Mouse (Mus musculus): ENCODE measurements around the gene Alox12. TPM values are rescaled to one million over a fixed set of nuclear protein-coding genes. Genes with fewer than 3 reads are reported as not detected.

Gene Alox12
- polyA plus RNA-seq, 1 experiment from 2014 or later: 7.0 TPM

DNA sequence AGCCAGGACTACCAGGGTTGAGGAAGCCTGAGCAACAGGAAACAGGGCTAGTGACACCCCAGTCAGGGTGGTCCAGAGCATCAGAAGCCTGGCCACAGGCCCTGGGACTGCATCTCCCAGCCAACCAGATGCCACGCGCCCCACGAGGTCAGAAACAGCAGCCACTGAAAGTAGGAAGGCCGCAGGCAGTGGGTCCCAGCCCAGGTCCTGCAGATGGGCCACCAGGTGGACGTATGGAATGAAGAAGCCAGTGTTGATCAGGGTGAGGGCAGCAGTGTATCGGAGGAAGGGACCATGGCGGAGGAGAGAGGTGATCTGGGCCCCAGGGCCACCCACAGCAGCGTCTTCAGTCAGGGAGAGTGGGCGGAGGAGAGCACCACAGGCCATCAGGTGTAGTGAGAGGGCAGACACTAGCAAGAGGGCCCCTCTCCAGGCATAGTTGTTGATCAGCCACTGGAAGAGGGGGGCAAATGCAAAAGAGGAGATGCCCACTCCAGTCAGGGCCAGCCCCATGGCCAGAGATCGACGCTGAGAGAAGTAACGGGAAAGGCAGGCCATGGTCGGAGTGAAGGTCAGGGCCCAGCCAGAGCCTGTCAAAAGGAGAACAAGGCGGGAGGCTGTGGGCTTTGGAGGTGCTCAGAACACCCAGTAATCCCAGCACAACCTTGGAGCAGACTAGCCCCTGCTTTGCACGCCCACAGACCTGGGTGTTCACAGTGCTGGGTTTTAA, 36.2 kb downstream of the Alox12 start:
- Histone ChIP-seq H3K4me3 (no peak overlapping the region), H3K27ac (no peak overlapping the region), H3K36me3 (no peaks in the 10 kb centered on the region), H3K4me1 (peaks cover 26% of the 10 kb centered on the region), H3K27me3 (peaks cover 35% of the 10 kb centered on the region), H3K9ac (no peak overlapping the region), H3K4me2 (no peak overlapping the region), H3K9me3 (no peaks in the 10 kb centered on the region)
- no peak for ATAC-seq (ENCODE audit: borderline replicate concordance, extremely low read depth, low FRiP score, low TSS enrichment)
- 89% methylated on average over 15 of the region's 15 CpGs for WGBS

DNA sequence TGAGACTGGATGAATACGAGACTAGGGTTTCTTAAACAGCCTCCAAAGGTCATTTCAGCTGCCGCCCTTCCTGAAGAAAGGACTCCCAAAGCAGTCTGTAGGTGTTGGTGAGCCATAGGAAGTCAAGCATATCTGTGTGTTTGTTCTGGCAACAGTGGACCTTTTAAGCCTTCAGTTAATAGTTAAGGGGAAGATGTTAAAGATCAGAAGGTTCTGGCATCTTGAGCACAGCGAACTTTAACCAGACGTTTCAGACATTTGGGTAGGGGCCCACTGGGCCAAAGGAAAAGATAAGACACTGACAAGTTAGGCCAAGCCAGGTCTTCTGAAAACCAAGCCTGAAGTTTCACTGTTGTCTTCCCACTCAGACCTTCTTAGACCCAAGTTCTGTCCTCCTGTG, 37.1 kb downstream of the Alox12 start:
- H3K4me1 ChIP-seq: peaks cover 32% of the 10 kb centered on the region
- H3K4me2 ChIP-seq: no peak overlapping the region
- no peak overlapping the region for H3K4me3 ChIP-seq
- 67% methylated on average over 4 of the region's 4 CpGs for WGBS
- ATAC-seq (ENCODE audit: borderline replicate concordance, extremely low read depth, low FRiP score, low TSS enrichment): no peak
- H3K27me3 ChIP-seq: peaks cover 44% of the 10 kb centered on the region
- H3K9me3 ChIP-seq: no peaks in the 10 kb centered on the region
- no peak overlapping the region for H3K9ac ChIP-seq
- H3K36me3 ChIP-seq: no peaks in the 10 kb centered on the region
- H3K27ac ChIP-seq: no peak overlapping the region

DNA sequence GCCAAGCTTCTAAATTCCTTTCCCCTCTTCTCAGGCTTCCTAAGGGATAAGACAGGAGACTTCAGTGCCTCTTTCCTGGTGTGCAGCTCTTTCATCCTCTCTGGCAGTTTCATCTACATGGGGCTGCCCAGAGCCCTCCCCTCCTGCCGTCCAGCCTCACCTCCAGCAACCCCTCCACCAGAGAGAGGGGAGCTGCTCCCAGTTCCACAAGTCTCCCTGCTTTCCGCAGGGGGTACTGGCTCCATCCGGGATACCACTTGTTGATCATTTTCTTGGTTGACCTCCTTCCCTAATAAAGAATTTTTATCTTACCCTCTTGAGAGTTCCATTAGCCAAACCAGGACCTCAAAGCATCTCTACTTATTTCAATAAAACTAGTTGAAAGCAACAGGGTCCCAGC, 39.0 kb downstream of the Alox12 start:
- H3K4me3 ChIP-seq: no peak overlapping the region
- H3K27me3 ChIP-seq: peaks cover 49% of the 10 kb centered on the region
- no peak overlapping the region for H3K4me2 ChIP-seq
- H3K27ac ChIP-seq: no peak overlapping the region
- no peak overlapping the region for H3K9ac ChIP-seq
- WGBS: 62% methylated on average over 3 of the region's 3 CpGs
- H3K36me3 ChIP-seq: no peaks in the 10 kb centered on the region
- peaks cover 25% of the 10 kb centered on the region for H3K4me1 ChIP-seq
- ATAC-seq (ENCODE audit: borderline replicate concordance, extremely low read depth, low FRiP score, low TSS enrichment): no peak
- no peaks in the 10 kb centered on the region for H3K9me3 ChIP-seq

DNA sequence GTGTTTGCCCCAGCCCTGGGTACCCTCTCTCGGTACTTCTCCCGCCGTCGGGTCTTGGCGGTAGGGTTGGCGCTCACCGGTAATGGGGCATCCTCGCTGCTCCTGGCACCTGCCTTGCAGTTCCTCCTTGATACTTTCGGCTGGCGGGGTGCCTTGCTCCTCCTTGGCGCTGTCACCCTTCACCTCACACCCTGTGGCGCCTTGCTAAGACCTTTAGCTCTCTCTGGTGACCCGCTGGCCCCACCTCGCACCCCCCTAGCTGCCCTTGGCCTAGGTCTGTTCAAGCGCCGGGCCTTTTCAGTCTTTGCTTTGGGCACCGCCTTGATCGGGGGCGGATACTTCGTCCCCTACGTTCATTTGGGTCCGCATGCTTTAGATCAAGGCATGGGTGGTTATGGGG, 39.9 kb downstream of the Alox12 start:
- no peak overlapping the region for H3K27ac ChIP-seq
- H3K36me3 ChIP-seq: no peaks in the 10 kb centered on the region
- H3K9ac ChIP-seq: no peak overlapping the region
- no peak overlapping the region for H3K4me2 ChIP-seq
- H3K4me1 ChIP-seq: peaks cover 22% of the 10 kb centered on the region
- no peak for ATAC-seq (ENCODE audit: borderline replicate concordance, extremely low read depth, low FRiP score, low TSS enrichment)
- 12% methylated on average over 22 of the region's 22 CpGs for WGBS
- H3K4me3 ChIP-seq: no peak overlapping the region
- H3K27me3 ChIP-seq: peaks cover 49% of the 10 kb centered on the region
- no peaks in the 10 kb centered on the region for H3K9me3 ChIP-seq

DNA sequence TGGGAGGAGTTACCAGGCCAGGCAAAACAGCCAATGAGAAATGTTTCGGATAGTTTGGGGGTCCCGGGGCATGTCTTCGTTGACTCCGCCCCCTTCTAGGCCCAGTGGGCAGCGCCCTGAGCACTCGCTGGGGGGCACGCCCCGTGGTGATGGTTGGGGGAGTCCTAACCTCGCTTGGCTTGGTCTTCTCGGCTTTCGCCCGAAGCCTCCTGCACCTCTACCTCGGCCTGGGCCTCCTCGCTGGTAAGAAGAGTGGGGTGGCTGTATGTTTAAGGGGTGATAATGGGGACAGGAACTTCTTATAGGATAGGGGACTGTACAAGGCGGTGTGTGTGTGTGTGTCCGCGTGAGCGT, 40.3 kb downstream of the Alox12 start:
- peak overlapping the region; percentile 32; the same call in 1 of the 2 replicates for H3K4me3 ChIP-seq
- H3K9me3 ChIP-seq: no peaks in the 10 kb centered on the region
- WGBS: 8% methylated on average over 18 of the region's 18 CpGs
- H3K4me2 ChIP-seq: peak overlapping the region; percentile 61
- H3K4me1 ChIP-seq: peaks cover 19% of the 10 kb centered on the region
- no peaks in the 10 kb centered on the region for H3K36me3 ChIP-seq
- no peak overlapping the region for H3K27ac ChIP-seq
- H3K27me3 ChIP-seq: peaks cover 49% of the 10 kb centered on the region
- no peak overlapping the region for H3K9ac ChIP-seq
- 0 out of 2 replicates have a peak, but pooled peaks have one; percentile 13 for ATAC-seq (ENCODE audit: borderline replicate concordance, extremely low read depth, low FRiP score, low TSS enrichment)

DNA sequence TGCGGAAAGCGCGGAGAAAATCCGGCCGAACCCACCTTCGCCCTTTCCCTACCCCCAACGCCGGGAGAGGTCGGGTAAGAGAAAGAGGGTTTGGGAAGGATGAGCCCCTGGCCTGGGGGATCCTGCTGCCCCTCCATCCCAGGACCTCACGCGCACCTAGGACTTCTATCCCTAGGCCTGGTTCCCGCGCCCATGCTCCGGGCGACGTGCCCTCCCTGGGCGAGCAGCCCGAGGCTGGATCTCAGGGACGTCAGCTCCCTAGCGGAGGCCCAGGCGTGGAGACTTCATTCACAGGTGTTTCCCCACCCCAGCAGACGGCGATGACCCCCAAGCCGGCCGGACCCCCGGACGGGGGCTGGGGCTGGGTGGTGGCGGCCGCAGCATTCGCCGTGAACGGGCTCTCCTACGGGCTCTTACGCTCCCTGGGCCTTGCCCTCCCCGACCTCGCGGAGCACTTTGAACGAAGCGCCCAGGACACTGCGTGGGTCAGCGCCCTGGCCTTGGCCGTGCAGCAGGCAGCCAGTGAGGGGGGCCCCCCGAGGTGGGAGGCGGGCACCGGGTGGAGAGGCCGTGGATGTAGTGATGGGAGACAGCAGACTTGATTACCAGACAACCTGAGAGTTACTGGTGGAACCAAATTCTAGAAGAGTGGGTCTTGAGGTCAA, 40.8 kb downstream of the Alox12 start:
- Histone ChIP-seq H3K36me3 (no peaks in the 10 kb centered on the region), H3K4me1 (peaks cover 19% of the 10 kb centered on the region), H3K4me3 (peak overlapping the region; percentile 32), H3K27ac (no peak overlapping the region), H3K4me2 (peak overlapping the region; percentile 61), H3K9me3 (no peaks in the 10 kb centered on the region), H3K9ac (peak overlapping the region; percentile 35), H3K27me3 (peaks cover 49% of the 10 kb centered on the region)
- ATAC-seq (ENCODE audit: borderline replicate concordance, extremely low read depth, low FRiP score, low TSS enrichment): peak; percentile 44; the same call in 1 of the 2 replicates
- 1% methylated on average over 43 of the region's 46 CpGs for WGBS

DNA sequence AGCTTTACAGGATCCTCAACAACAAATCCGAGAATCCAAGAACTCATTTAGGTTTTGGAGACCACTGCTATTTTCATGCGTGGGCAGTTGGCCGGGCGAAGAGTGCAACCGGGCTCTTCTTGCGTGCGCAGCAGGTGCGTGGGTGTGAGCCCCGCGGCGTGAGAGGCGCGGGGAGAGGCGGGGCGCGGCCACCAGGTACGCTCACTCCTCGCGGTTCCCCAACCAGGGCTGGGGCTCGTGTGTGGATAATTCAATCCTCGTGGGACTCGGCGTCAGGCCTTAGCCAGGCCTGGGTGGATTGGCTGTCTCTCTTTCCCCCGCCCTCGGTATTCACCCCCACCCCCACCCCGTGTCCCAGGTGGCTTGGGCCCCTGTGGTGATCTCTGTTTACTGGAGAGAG, 41.4 kb downstream of the Alox12 start:
- no peak for ATAC-seq (ENCODE audit: borderline replicate concordance, extremely low read depth, low FRiP score, low TSS enrichment)
- Histone ChIP-seq H3K36me3 (no peaks in the 10 kb centered on the region), H3K9ac (0 out of 2 replicates have a peak overlapping the region, but pooled peaks have one; percentile 35), H3K27me3 (peaks cover 49% of the 10 kb centered on the region), H3K4me2 (peak overlapping the region; percentile 61), H3K4me1 (peaks cover 19% of the 10 kb centered on the region), H3K9me3 (no peaks in the 10 kb centered on the region), H3K4me3 (peak overlapping the region; percentile 32; the same call in 1 of the 2 replicates), H3K27ac (no peak overlapping the region)
- WGBS: 8% methylated on average over 26 of the region's 26 CpGs

DNA sequence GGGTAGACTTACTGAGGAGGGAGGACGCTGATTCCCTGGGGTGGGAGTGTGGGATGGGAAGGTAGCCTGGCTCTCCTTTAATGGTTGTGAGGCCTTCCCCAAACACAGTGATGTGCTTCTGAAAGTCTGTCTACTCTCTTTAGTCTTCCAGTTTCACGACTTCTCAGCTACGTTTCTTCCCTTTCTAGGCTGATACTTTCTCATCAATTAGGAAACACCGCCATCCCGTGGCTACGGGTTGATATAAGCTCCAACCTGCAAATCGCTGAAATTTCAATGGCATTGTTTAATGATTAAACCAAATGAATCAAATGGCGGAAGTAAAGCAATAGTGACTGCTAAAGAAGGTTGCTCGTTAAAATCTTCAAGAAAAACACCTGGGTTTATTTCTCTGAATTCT, 42.3 kb downstream of the Alox12 start:
- ATAC-seq (ENCODE audit: borderline replicate concordance, extremely low read depth, low FRiP score, low TSS enrichment): no peak
- H3K4me2 ChIP-seq: no peak overlapping the region
- H3K36me3 ChIP-seq: no peaks in the 10 kb centered on the region
- peaks cover 19% of the 10 kb centered on the region for H3K4me1 ChIP-seq
- H3K27me3 ChIP-seq: peaks cover 49% of the 10 kb centered on the region
- WGBS: 9% methylated on average over 9 of the region's 9 CpGs
- no peak overlapping the region for H3K4me3 ChIP-seq
- H3K9ac ChIP-seq: no peak overlapping the region
- no peak overlapping the region for H3K27ac ChIP-seq
- H3K9me3 ChIP-seq: no peaks in the 10 kb centered on the region

DNA sequence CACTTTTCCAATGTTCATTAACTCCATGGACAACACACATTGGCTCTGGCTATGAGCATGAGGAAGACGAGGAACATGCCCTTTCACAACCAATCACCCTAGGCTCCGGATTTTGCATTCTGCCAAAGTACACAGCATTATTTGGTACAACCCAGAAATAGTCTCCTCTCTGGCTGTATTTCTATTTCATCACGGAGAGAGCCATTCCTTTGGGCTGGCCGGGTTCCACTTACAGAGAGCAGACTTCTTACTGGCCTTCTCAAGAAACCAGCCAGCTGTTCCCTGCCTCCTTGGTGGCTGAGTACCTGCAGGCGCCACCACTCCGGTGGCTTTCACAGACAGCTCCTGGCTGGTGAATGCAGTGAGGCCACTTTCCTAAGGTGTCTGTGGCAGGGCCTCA, 42.7 kb downstream of the Alox12 start, which contains the start of gene Slc16a11:
Gene Slc16a11 (plus strand): TSS at position 330 of the 400 bp plus-strand sequence.
- peaks cover 19% of the 10 kb centered on the region for H3K4me1 ChIP-seq
- no peak within 1 kb of the TSS for H3K9ac ChIP-seq
- H3K4me2 ChIP-seq: peak within 1 kb of the TSS; percentile 61; the same call in 1 of the 2 replicates
- peaks cover 49% of the 10 kb centered on the region for H3K27me3 ChIP-seq
- WGBS: 52% methylated on average over 6 of the region's 6 CpGs
- ATAC-seq (ENCODE audit: borderline replicate concordance, extremely low read depth, low FRiP score, low TSS enrichment): no peak
- H3K9me3 ChIP-seq: no peaks in the 10 kb centered on the region
- H3K36me3 ChIP-seq: no peaks in the 10 kb centered on the region
- H3K4me3 ChIP-seq: no peak within 1 kb of the TSS
- no peak within 1 kb of the TSS for H3K27ac ChIP-seq

DNA sequence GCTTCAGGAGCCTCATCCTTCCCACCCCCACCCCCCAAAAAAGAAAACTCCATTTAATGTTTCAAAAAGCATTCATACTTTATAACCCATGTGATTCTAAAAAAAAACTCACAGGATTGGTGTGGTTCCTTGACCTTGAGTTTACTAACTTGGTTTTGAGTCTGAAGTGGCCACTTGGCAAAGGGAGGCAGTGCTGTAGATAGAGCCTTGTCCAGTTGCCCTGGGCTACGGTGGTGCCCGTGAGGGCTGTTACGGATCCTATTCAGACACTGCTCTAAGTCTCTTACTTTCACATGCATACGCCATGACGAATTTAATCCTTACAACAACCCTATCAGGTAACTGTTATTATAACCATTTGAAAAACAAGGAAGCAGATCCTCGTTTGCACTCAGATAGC, 43.2 kb downstream of the Alox12 start:
- 68% methylated on average over 6 of the region's 6 CpGs for WGBS
- H3K9ac ChIP-seq: no peak overlapping the region
- H3K27ac ChIP-seq: no peak overlapping the region
- H3K4me2 ChIP-seq: no peak overlapping the region
- H3K4me1 ChIP-seq: peaks cover 19% of the 10 kb centered on the region
- H3K27me3 ChIP-seq: peaks cover 45% of the 10 kb centered on the region
- no peak for ATAC-seq (ENCODE audit: borderline replicate concordance, extremely low read depth, low FRiP score, low TSS enrichment)
- H3K36me3 ChIP-seq: no peaks in the 10 kb centered on the region
- H3K4me3 ChIP-seq: no peak overlapping the region
- H3K9me3 ChIP-seq: no peaks in the 10 kb centered on the region

DNA sequence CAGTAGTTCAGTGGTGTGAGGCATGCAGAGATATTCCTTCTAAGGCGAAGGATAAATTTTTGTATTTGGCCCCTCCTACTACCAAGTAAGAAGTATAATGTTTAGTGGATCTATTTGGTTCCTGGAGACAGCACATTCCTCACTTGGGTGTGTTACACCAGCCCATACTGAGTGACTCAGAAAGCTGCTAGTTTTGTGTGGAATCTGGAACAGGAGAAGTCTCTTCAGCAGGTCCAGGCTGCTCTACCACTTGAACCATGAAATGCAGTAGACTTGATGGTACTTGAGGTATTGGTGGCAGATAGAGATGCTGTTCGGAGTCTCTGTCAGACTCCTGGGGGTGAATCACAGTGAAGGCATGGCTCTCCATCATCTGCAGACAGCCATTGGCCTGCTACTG, 44.5 kb downstream of the Alox12 start:
- ATAC-seq (ENCODE audit: borderline replicate concordance, extremely low read depth, low FRiP score, low TSS enrichment): no peak
- no peaks in the 10 kb centered on the region for H3K36me3 ChIP-seq
- peaks cover 19% of the 10 kb centered on the region for H3K4me1 ChIP-seq
- H3K9ac ChIP-seq: no peak overlapping the region
- no peak overlapping the region for H3K4me3 ChIP-seq
- no peak overlapping the region for H3K4me2 ChIP-seq
- peaks cover 32% of the 10 kb centered on the region for H3K27me3 ChIP-seq
- no peaks in the 10 kb centered on the region for H3K9me3 ChIP-seq
- no peak overlapping the region for H3K27ac ChIP-seq
- 64% methylated on average over 2 of the region's 2 CpGs for WGBS

DNA sequence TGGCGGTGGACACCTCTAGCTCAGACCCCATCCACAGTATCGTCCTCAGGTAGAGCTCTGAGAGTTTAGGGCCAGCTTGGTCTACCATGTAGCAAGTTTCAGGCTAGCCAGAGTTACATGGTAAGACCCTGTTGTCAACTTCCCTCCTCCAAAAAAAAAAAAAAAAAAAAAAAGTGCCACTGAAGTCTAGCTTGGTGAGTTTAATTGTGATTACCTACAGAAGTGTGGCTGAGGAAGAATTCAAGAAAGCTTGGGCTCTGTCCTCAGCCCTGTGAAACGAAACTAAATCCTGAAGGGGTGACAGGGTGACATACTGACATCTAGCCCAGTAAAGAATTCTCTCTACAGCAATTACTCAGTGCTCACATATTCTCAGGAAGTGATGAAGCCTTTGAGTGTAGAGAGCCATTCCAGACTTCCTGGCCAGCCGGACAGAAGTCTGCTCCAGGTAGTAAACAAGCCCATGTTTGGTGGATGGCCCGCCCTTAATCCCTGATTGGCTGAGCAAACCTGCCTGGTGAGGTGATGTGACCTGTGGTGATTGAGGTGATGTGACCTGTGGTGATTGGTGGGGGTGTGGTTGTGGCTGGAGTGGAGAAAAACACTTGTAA, 46.3 kb downstream of the Alox12 start:
- no peak for ATAC-seq (ENCODE audit: borderline replicate concordance, extremely low read depth, low FRiP score, low TSS enrichment)
- no peaks in the 10 kb centered on the region for H3K9me3 ChIP-seq
- H3K4me3 ChIP-seq: no peak overlapping the region
- H3K9ac ChIP-seq: no peak overlapping the region
- H3K4me1 ChIP-seq: peaks cover 6% of the 10 kb centered on the region
- H3K36me3 ChIP-seq: no peaks in the 10 kb centered on the region
- H3K4me2 ChIP-seq: no peak overlapping the region
- 57% methylated on average over 5 of the region's 5 CpGs for WGBS
- H3K27me3 ChIP-seq: peaks cover 14% of the 10 kb centered on the region
- H3K27ac ChIP-seq: no peak overlapping the region

All from lung, embryonic 15.5 days (tissue).